Mouse (Mus musculus) lung, postnatal 25 days (tissue): Measurements from ENCODE around the gene Sprr1b.
"Not testable (repeated sequence)": the region's sequence is repeated elsewhere in the genome, so short reads cannot be mapped to it uniquely, and the experiment has no call there.

Experiments used
- DNase-seq: peaks from one replicate; pipeline ENCODE4 v3.0.0; 2022; ENCODE audit warnings: low spot score

The Sprr1b gene

GRCm38 (mm10) chr3:92438689-92439088, at the start of gene Sprr1b:
Gene Sprr1b, minus strand, starts transcription at chr3:92438789.
- no peak for DNase-seq

- DNase-seq: no peak
Measured at GRCm38 (mm10) chr3:92486307-92486706, 47.7 kb upstream of the Sprr1b start.

DNA sequence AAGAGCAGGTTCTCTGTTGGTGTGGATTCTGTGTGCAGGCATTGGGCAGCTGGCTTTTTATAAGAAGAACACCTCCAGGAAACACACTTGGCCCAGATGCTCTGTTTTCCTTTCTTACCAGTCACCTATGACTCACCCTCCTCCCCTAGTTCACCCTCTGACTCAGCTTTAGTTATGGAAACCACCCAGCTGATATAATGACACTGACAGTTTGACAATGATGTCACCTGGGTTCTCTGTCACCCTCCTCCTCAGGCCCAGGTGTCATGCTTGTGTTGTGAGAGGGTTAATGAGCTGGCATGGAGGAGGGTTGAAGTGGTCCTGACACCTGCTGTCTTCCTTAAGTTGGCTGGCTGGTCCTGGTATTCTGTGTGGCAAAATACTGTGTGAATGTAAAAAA, 47.3 kb upstream of the Sprr1b start, which contains the start of gene Sprr1a:
Sprr1a (minus strand) TSS at position 33 of the 400 bp plus-strand sequence.
- no peak for DNase-seq

DNA sequence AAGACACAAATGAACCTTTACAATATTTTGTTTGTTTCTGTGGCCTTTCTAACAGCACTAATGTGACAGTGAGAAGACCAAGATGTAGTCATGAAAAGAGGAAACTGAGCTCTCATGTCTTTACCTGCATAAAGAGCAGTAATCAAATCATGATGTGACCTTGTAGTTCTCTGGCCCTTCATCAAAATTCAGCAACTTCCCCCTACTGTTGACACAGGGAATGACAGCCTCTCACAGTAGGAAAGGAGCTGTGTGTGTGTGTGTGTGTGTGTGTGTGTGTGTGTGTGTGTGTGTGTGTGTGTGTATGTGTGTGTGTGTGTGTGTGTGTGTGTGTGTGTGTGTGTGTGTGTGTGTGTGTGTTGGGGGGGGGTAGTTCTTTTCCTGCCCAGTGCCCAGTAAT, 42.7 kb upstream of the Sprr1b start:
- not testable (repeated sequence) for DNase-seq

GRCm38 (mm10) chr3:92470111-92470510, 31.5 kb upstream of the Sprr1b start:
- DNase-seq: no peak

DNA sequence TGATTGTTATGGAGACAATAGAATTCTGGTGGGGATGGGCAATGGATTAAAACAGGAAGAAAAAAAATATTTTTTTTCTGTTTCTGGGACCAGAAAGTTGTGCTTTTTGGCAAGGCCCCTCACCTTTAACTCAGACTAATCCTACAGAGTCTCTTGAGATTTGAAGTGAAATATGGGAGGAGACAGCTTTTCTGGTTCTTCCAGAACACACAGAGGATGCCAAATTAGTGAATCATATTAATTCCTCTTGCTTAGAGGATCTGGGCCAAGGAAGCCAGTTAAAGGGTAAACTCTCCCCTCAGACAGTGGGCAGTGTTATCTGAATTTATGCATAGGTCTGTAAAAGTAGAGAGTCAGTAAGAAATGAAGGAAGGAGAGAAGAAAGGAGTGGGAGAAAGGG, 28.8 kb upstream of the Sprr1b start:
- DNase-seq: no peak

DNA sequence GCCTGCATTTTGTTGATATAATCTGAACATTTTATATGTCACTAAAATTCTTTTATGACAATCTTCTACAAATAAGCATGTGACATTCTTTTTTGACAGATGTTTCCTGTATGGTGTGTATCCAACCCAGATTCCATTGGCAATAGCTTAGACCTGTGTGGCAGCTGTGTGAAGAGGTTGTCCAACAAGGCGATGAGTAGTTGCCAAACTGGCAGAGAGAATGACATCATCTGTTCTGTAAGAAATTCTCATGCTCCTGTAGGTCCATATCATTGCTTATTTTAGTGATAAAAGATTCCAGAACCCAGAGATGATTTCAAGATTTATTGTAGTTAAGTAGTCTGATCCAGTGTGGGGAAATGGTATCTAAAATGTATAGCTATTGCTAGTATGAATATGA, 28.0 kb upstream of the Sprr1b start:
- DNase-seq: no peak

GRCm38 (mm10) chr3:92458620-92459019, 20.0 kb upstream of the Sprr1b start, which contains the start of gene Sprr3:
Gene Sprr3, minus strand, starts transcription at chr3:92458720.
- DNase-seq: no peak

DNA sequence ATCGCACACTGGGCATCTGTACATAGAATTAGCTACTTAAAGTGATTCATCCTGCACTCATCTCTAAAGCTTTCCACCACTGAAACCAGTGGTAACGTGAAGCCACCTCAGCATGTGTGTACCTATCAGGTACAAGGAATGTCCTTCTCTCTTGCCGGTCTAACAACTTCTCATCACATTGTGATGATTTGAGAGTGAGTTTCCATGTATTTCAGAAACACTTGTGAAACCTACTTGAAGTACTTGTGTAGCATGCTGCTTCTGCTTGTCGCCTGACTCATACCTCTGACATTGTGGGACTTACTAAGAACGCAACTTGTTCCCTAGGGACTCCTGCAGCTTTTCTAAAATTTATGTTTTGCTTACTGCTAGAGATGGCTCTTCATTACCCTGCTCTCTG, 16.6 kb upstream of the Sprr1b start:
- DNase-seq: no peak

GRCm38 (mm10) chr3:92440177-92440576, 1.6 kb upstream of the Sprr1b start:
- no peak for DNase-seq

- DNase-seq: no peak
Measured at GRCm38 (mm10) chr3:92432282-92432681, 6.3 kb downstream of the Sprr1b start, which contains the start of gene Sprr2k. Gene Sprr2k, plus strand, starts transcription at chr3:92432582.

DNA sequence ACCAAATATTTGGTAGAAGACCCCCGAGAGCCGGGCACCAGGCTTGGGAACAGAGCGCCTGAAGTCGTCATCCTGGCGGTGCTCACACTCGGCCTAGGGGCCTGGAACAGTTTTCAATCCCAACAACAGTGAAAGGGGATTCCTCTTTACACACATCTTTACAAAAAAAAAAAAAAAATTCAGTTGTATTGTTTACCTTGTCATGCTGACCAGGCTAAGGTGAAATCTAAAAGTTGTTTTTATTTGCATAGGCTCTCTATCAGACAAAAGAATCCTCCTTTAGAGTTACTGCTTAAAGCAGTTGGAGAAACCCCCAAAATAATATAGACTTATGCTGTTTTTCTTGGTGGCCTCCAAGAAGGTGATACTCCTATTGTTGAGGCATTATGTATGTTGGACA, 9.3 kb downstream of the Sprr1b start, which contains the start of gene Gm9774:
Gm9774 (minus strand) TSS at position 101 of the 400 bp plus-strand sequence.
- DNase-seq: no peak

GRCm38 (mm10) chr3:92417782-92418181, 20.8 kb downstream of the Sprr1b start, which contains the start of gene Sprr2j-ps:
Gene Sprr2j-ps, plus strand, starts transcription at chr3:92418082.
- no peak for DNase-seq

DNA sequence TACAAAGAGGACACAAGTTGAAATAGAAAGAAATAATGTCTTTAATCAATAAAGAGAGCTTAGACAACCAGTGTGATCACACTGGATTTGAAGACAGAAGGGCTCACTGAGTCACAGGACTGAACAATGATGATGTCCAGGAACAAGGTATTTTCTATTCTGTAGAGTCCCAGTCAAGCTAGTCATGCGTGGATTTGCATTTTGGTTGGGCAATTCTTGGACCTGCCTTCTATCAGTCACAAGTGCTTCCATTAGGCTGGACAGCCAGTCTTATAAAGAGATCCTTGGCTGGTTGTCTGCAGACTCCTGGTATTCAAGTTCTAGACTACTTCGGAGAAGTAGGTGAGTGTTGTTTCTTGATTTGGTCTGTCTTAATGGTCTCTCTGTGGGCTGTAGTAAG, 30.9 kb downstream of the Sprr1b start, which contains the start of gene Sprr2i:
Sprr2i (plus strand) TSS at position 301 of the 400 bp plus-strand sequence.
- no peak for DNase-seq

- DNase-seq: no peak
Measured at GRCm38 (mm10) chr3:92394301-92394700, 44.3 kb downstream of the Sprr1b start.
